Mouse (Mus musculus) intestine, embryonic 15.5 days (tissue): ENCODE data around the gene Ergic1. TPM values are rescaled to one million over a fixed set of nuclear protein-coding genes. Genes with fewer than 3 reads are reported as not detected.

Experiments used
- polyA plus RNA-seq: library from polyadenylated mRNA; unstranded; fragments of >200 nt; fragmentation: Nextera tagmentation; extraction: Ambion mirVana; gene quantifications from 2 replicates; pipeline ENCODE4 v1.2.1, GENCODE M21; 2015

The Ergic1 gene
- polyA plus RNA-seq, 1 experiment from 2014 or later, result 97.0 TPM

Other genes starting within 250 kb of the Ergic1 start
- gene Neurl1b, start 146.7 kb upstream of the Ergic1 start, polyA plus RNA-seq, result 1.8 and 2.2 TPM in 2 replicates
- gene Dusp1, start 639 bp downstream of the Ergic1 start, polyA plus RNA-seq, result 14.3 and 15.1 TPM in 2 replicates
- gene Atp6v0e, start 101.7 kb downstream of the Ergic1 start, polyA plus RNA-seq, result 259 and 286 TPM in 2 replicates
- gene Crebrf, start 154.2 kb downstream of the Ergic1 start, polyA plus RNA-seq, result 8.3 and 8.8 TPM in 2 replicates
- gene Bnip1, start 219.6 kb downstream of the Ergic1 start, polyA plus RNA-seq, result 48.7 and 50.1 TPM in 2 replicates